Comparison of ENCODE assay signal across 29 mouse cellular contexts in genomic region chrX:41496528-41496927, GRCm38 (mm10).
DNase-seq lines count a peak whose midpoint lies in the region; ATAC-seq and TF ChIP-seq lines count a peak whose summit lies in the region.
"Had no signal": no experiment of that assay in that cellular context is flagged by ENCODE, and none has a peak within 500 bp of the region (broad histone marks: within the 10 kb centered on the region; RNA-seq: fewer than 3 reads in every experiment).

No protein-coding gene starts in this region.

- TF ChIP-seq EP300 in lung, postnatal 0 days (IDR thresholded peaks at IDR 0.05) = peak; percentile 72

- H3K4me2 ChIP-seq in hindbrain, embryonic 14.5 days (replicated peaks) = no peak overlapping the region
- no peak overlapping the region for H3K4me2 ChIP-seq in hindbrain, embryonic 16.5 days (ENCODE audit: low read length)
- H3K4me2 ChIP-seq in lung, embryonic 15.5 days = no peak overlapping the region
- no peak overlapping the region for H3K4me2 ChIP-seq in lung, postnatal 0 days (replicated peaks; ENCODE audit: low read depth, low read length)
- H3K4me2 ChIP-seq in midbrain, embryonic 15.5 days = no peak overlapping the region
- H3K4me2 ChIP-seq: embryonic facial prominence, embryonic 13.5 days; embryonic facial prominence, embryonic 15.5 days; forebrain, embryonic 12.5 days had no signal

- no peaks in the 10 kb centered on the region for H3K36me3 ChIP-seq in hindbrain, embryonic 14.5 days (replicated peaks; ENCODE audit: control insufficient read depth, insufficient read depth)
- H3K36me3 ChIP-seq in hindbrain, embryonic 16.5 days (ENCODE audit: control insufficient read depth, insufficient read depth, low read length) = no peaks in the 10 kb centered on the region
- H3K36me3 ChIP-seq in lung, embryonic 15.5 days = no peaks in the 10 kb centered on the region
- no peaks in the 10 kb centered on the region for H3K36me3 ChIP-seq in lung, postnatal 0 days (ENCODE audit: insufficient read depth, low read length)
- H3K36me3 ChIP-seq in midbrain, embryonic 15.5 days (replicated peaks) = no peaks in the 10 kb centered on the region
- H3K36me3 ChIP-seq: embryonic facial prominence, embryonic 13.5 days; embryonic facial prominence, embryonic 15.5 days; forebrain, embryonic 10.5 days; forebrain, embryonic 12.5 days; G1E had no signal

- H3K9me3 ChIP-seq in hindbrain, embryonic 14.5 days (ENCODE audit: control insufficient read depth, low read length) = no peaks in the 10 kb centered on the region
- H3K9me3 ChIP-seq in hindbrain, embryonic 16.5 days (ENCODE audit: control insufficient read depth, low read length) = no peaks in the 10 kb centered on the region
- no peaks in the 10 kb centered on the region for H3K9me3 ChIP-seq in lung, embryonic 15.5 days
- H3K9me3 ChIP-seq in lung, postnatal 0 days (ENCODE audit: low read length) = no peaks in the 10 kb centered on the region
- H3K9me3 ChIP-seq in midbrain, embryonic 15.5 days = no peaks in the 10 kb centered on the region
- H3K9me3 ChIP-seq: embryonic facial prominence, embryonic 13.5 days; embryonic facial prominence, embryonic 15.5 days; forebrain, embryonic 10.5 days; forebrain, embryonic 12.5 days; G1E had no signal

- H3K4me3 ChIP-seq in hindbrain, embryonic 14.5 days (replicated peaks; ENCODE audit: low read length) = no peak overlapping the region
- H3K4me3 ChIP-seq in hindbrain, embryonic 16.5 days (ENCODE audit: low read length) = no peak overlapping the region
- no peak overlapping the region for H3K4me3 ChIP-seq in lung, embryonic 15.5 days
- no peak overlapping the region for H3K4me3 ChIP-seq in lung, postnatal 0 days (ENCODE audit: low read depth, low read length)
- no peak overlapping the region for H3K4me3 ChIP-seq in midbrain, embryonic 15.5 days
- H3K4me3 ChIP-seq: embryonic facial prominence, embryonic 13.5 days; embryonic facial prominence, embryonic 15.5 days; erythroblast, embryonic 14.5 days; forebrain, embryonic 10.5 days; forebrain, embryonic 12.5 days had no signal

- no peaks in the 10 kb centered on the region for H3K27me3 ChIP-seq in hindbrain, embryonic 14.5 days (ENCODE audit: control insufficient read depth, insufficient read depth, low read length)
- no peaks in the 10 kb centered on the region for H3K27me3 ChIP-seq in hindbrain, embryonic 16.5 days (replicated peaks; ENCODE audit: control insufficient read depth, insufficient read depth, low read length)
- H3K27me3 ChIP-seq in lung, embryonic 15.5 days = no peaks in the 10 kb centered on the region
- H3K27me3 ChIP-seq in lung, postnatal 0 days (replicated peaks; ENCODE audit: insufficient read depth, low read length) = no peaks in the 10 kb centered on the region
- H3K27me3 ChIP-seq in midbrain, embryonic 15.5 days (replicated peaks) = no peaks in the 10 kb centered on the region
- H3K27me3 ChIP-seq: CH12.LX; embryonic facial prominence, embryonic 13.5 days; embryonic facial prominence, embryonic 15.5 days; forebrain, embryonic 12.5 days had no signal

- ATAC-seq in hindbrain, embryonic 14.5 days (ENCODE audit: low FRiP score) = no peak
- no peak for ATAC-seq in hindbrain, embryonic 16.5 days
- peak; percentile 73; the same call in 1 of the 2 replicates for ATAC-seq in lung, embryonic 15.5 days (ENCODE audit: borderline replicate concordance, extremely low read depth, low FRiP score, low TSS enrichment)
- ATAC-seq in lung, postnatal 0 days = peak; percentile 76
- ATAC-seq in midbrain, embryonic 15.5 days (replicated peaks) = no peak
- ATAC-seq: activated CD4-positive, CD25-positive, alpha-beta regulatory T cell, adult 4 months; CD4-positive, CD25-positive, alpha-beta regulatory T cell, adult 4 months; forebrain, embryonic 14.5 days; Patski had no signal

- H3K4me1 ChIP-seq in hindbrain, embryonic 14.5 days (replicated peaks; ENCODE audit: control insufficient read depth, insufficient read depth, low read length) = 0 out of 2 replicates have a peak, but pooled peaks cover 3% of the 10 kb centered on the region
- H3K4me1 ChIP-seq in hindbrain, embryonic 16.5 days (ENCODE audit: control insufficient read depth, insufficient read depth, low read depth, low read length) = no peaks in the 10 kb centered on the region
- H3K4me1 ChIP-seq in lung, embryonic 15.5 days = no peaks in the 10 kb centered on the region
- no peaks in the 10 kb centered on the region for H3K4me1 ChIP-seq in lung, postnatal 0 days (ENCODE audit: insufficient read depth, low read depth, low read length)
- H3K4me1 ChIP-seq in midbrain, embryonic 15.5 days = no peaks in the 10 kb centered on the region
- H3K4me1 ChIP-seq: embryonic facial prominence, embryonic 13.5 days; embryonic facial prominence, embryonic 15.5 days; forebrain, embryonic 10.5 days; forebrain, embryonic 12.5 days had no signal

- no peak for TF ChIP-seq CTCF in lung, postnatal 0 days (IDR thresholded peaks at IDR 0.05)

- H3K27ac ChIP-seq in hindbrain, embryonic 14.5 days = no peak overlapping the region
- H3K27ac ChIP-seq in hindbrain, embryonic 16.5 days (ENCODE audit: low read depth, low read length) = no peak overlapping the region
- no peak overlapping the region for H3K27ac ChIP-seq in lung, embryonic 15.5 days
- no peak overlapping the region for H3K27ac ChIP-seq in lung, postnatal 0 days (ENCODE audit: low read length)
- no peak overlapping the region for H3K27ac ChIP-seq in midbrain, embryonic 15.5 days
- H3K27ac ChIP-seq: embryonic facial prominence, embryonic 13.5 days; embryonic facial prominence, embryonic 15.5 days; forebrain, embryonic 10.5 days; forebrain, embryonic 12.5 days had no signal

- H3K9ac ChIP-seq in hindbrain, embryonic 14.5 days = no peak overlapping the region
- H3K9ac ChIP-seq in hindbrain, embryonic 16.5 days (ENCODE audit: low read depth, low read length) = no peak overlapping the region
- no peak overlapping the region for H3K9ac ChIP-seq in lung, embryonic 15.5 days
- no peak overlapping the region for H3K9ac ChIP-seq in lung, postnatal 0 days (replicated peaks; ENCODE audit: low read depth)
- no peak overlapping the region for H3K9ac ChIP-seq in midbrain, embryonic 15.5 days
- H3K9ac ChIP-seq: embryonic facial prominence, embryonic 13.5 days; embryonic facial prominence, embryonic 15.5 days; forebrain, embryonic 12.5 days had no signal

- 89% methylated on average over 4 of the region's 4 CpGs for WGBS in hindbrain, embryonic 14.5 days
- WGBS in hindbrain, embryonic 16.5 days = 78% methylated on average over 4 of the region's 4 CpGs
- 49% methylated on average over 4 of the region's 4 CpGs for WGBS in lung, embryonic 15.5 days
- 50% methylated on average over 4 of the region's 4 CpGs for WGBS in lung, postnatal 0 days
- 76% methylated on average over 4 of the region's 4 CpGs for WGBS in midbrain, embryonic 15.5 days

- peak; percentile 21 for DNase-seq in hindbrain, embryonic 14.5 days (ENCODE audit: low spot score)
- DNase-seq in lung, postnatal 14 days = no peak
- DNase-seq in lung, postnatal 0 days (ENCODE audit: low spot score) = peak; percentile 66
- no peak for DNase-seq in lung, postnatal 4 days
- peak; percentile 25 for DNase-seq in lung, postnatal 36 days
- DNase-seq: adrenal gland, adult 8-10 months; adrenal gland, postnatal 14 days; adrenal gland, postnatal 36 days; B cell, adult 2 months; cerebellum, adult 11-12 months; cerebellum, adult 2 months; cerebellum, adult 9-10 months; cerebellum, postnatal 10 days; cerebellum, postnatal 25 days; embryo, embryonic 11 days had no signal

Comparison
In these comparisons a context has a peak if more than half of its experiments do, and no peak if none do; other contexts are left out.
1. DNase-seq: peak in hindbrain, embryonic 14.5 days (single experiment), lung, postnatal 0 days (single experiment) and lung, postnatal 36 days (single experiment); none in lung, postnatal 14 days (single experiment) and lung, postnatal 4 days (0 of 2).
2. ATAC-seq: peak in lung, embryonic 15.5 days (single experiment) and lung, postnatal 0 days (single experiment); none in hindbrain, embryonic 14.5 days (single experiment), hindbrain, embryonic 16.5 days (single experiment) and midbrain, embryonic 15.5 days (single experiment).